10 mouse cellular contexts compared by ENCODE assay signal in the genomic region with DNA sequence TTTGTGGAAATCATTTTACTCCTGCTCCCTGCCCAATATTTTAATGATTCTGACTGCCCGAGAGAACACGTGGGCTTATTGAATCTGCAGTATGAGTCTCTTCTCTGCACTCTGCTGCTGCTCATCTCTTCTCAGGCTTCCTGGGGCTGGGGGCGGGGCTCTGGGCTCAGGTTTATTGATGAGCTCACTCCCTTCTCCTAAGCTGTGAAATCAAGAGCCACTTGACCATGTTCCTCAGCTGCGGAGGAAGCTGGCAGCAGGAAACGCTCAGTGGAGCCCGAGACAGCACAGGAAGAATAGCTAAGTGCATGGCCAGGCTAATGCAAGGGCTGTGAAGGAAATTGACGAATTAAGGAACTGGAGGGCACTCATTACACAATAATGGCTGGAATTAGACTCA. TPM values are rescaled to one million over a fixed set of nuclear protein-coding genes. Genes with fewer than 3 reads are reported as not detected.
A peak's percentile ranks its signal among the peaks of the same experiment; 100 is the strongest.
DNase-seq lines count a peak whose midpoint lies in the region; ATAC-seq and TF ChIP-seq lines count a peak whose summit lies in the region.
"Had no signal": no experiment of that assay in that cellular context is flagged by ENCODE, and none has a peak within 500 bp of the region (broad histone marks: within the 10 kb centered on the region; RNA-seq: fewer than 3 reads in every experiment).

No protein-coding gene starts in this region.

- H3K27me3 ChIP-seq in stomach, postnatal 0 days (ENCODE audit: control insufficient read depth, insufficient read depth, low read length): no peaks in the 10 kb centered on the region

- no peak for TF ChIP-seq CTCF in stomach, postnatal 0 days (IDR thresholded peaks at IDR 0.05; ENCODE audit: low read depth)

- H3K4me2 ChIP-seq in stomach, postnatal 0 days (replicated peaks; ENCODE audit: low read depth): no peak overlapping the region

- no peaks in the 10 kb centered on the region for H3K9me3 ChIP-seq in stomach, postnatal 0 days (ENCODE audit: control insufficient read depth, low read length)

- H3K27ac ChIP-seq in stomach, postnatal 0 days (replicated peaks): no peak overlapping the region

- no peak overlapping the region for H3K4me3 ChIP-seq in stomach, postnatal 0 days (ENCODE audit: low read depth, low read length)

- no peak for TF ChIP-seq EP300 in stomach, postnatal 0 days (optimal IDR thresholded peaks at IDR 0.05)

- H3K36me3 ChIP-seq in stomach, postnatal 0 days (ENCODE audit: control insufficient read depth, insufficient read depth, low read length): no peaks in the 10 kb centered on the region

- DNase-seq in cerebellum, postnatal 14 days: peak; percentile 17 to 22
- no peak for DNase-seq in cerebellum, adult 9-11 months
- DNase-seq in right cerebral cortex, adult 18-20 months: peak; percentile 43
- no peak for DNase-seq in right cerebral cortex, postnatal 36 days (ENCODE audit: low spot score in 2 of 2)
- peak; percentile 25 for DNase-seq in left cerebral cortex, postnatal 4 days
- DNase-seq in stomach, postnatal 0 days (ENCODE audit: low spot score): no peak
- DNase-seq in natural killer cell, adult 2 months (ENCODE audit: low spot score in 2 of 2): no peak
- no peak for DNase-seq in heart, postnatal 36 days

- peak; percentile 26; the same call in 1 of the 2 replicates for ATAC-seq in stomach, postnatal 0 days (ENCODE audit: low FRiP score, low TSS enrichment)

- H3K9ac ChIP-seq in stomach, postnatal 0 days (ENCODE audit: low read length): no peak overlapping the region

- WGBS in stomach, postnatal 0 days: 17% methylated on average over 7 of the region's 7 CpGs

- intact Hi-C loops in left cerebral cortex, postnatal 4 days (cut with DNase I): no loop called here
- intact Hi-C loops in heart, postnatal 36 days (cut with DNase I): no loop called here

- no peaks in the 10 kb centered on the region for H3K4me1 ChIP-seq in stomach, postnatal 0 days (replicated peaks; ENCODE audit: control insufficient read depth, insufficient read depth)

RNA-seq across cellular contexts. Expression of gene March11, which starts 56.5 kb away (rescaled TPM):
- 10 to 100 TPM; 14.0 to 15.8 TPM for total RNA-seq in left cerebral cortex, postnatal 4 days (2021)
- polyA plus RNA-seq in stomach, postnatal 0 days (2015; fragmentation: Nextera tagmentation; extraction: Ambion mirVana): 0.17 TPM in 1 of 2 replicates, not detected in the other
- not detected for total RNA-seq in heart, postnatal 36 days (2021)
- total RNA-seq: heart, adult 18-20 months; liver, adult 2 months had no signal
- polyA plus RNA-seq: liver, adult 2 months had no signal

Comparison
In these comparisons a context has a peak if more than half of its experiments do, and no peak if none do; other contexts are left out.
1. DNase-seq: peak in cerebellum, postnatal 14 days (2 of 2), right cerebral cortex, adult 18-20 months (single experiment) and left cerebral cortex, postnatal 4 days (single experiment); none in cerebellum, adult 9-11 months (single experiment), right cerebral cortex, postnatal 36 days (0 of 2), stomach, postnatal 0 days (single experiment), natural killer cell, adult 2 months (0 of 2) and heart, postnatal 36 days (0 of 2).
2. RNA of gene March11, which starts 56.5 kb away (total RNA-seq): 14.0 to 15.8 TPM in left cerebral cortex, postnatal 4 days; not detected in heart, postnatal 36 days; every median in the first group is over 10 times any median in the second.